Mouse (Mus musculus) olfactory bulb, adult 2 months (tissue): Measurements from ENCODE around the gene Caskin1.

Source experiments
- CTCF ChIP-seq: fragments of 200-500 bp; IDR thresholded peaks from 2 replicates; pipeline ENCODE4 v1.5.1; 2012; ENCODE audit warnings: low read depth, mild to moderate bottlenecking, low read length, moderate library complexity; ENCODE audit not compliant: insufficient read depth
- POLR2A ChIP-seq: fragments of 200-500 bp; IDR thresholded peaks from 2 replicates; pipeline ENCODE4 v1.6.1; 2012; ENCODE audit warnings: mild to moderate bottlenecking, low read depth, low read length, moderate library complexity; ENCODE audit not compliant: insufficient read depth

- TF ChIP-seq POLR2A (no peak), CTCF (no peak)
Observed at GRCm38 (mm10) chr17:24494627-24495335, 6.4 kb downstream of the Caskin1 start.
